ENCODE assay signal across 7 mouse cellular contexts in genomic region chr2:27540515-27540836, GRCm38 (mm10). TPM values are rescaled to one million over a fixed set of nuclear protein-coding genes. Genes with fewer than 3 reads are reported as not detected.
A peak's percentile ranks its signal among the peaks of the same experiment; 100 is the strongest.
DNase-seq lines count a peak whose midpoint lies in the region; ATAC-seq and TF ChIP-seq lines count a peak whose summit lies in the region.

No protein-coding gene starts in this region.

- no peak; the same call in 1 of the 2 replicates for ATAC-seq in forebrain, embryonic 13.5 days
- peak; percentile 10 for ATAC-seq in liver, embryonic 13.5 days (ENCODE audit: low read depth)
- no peak for ATAC-seq in granulocyte monocyte progenitor cell, adult 5-6 weeks (replicated peaks; ENCODE audit: poor library complexity, severe bottlenecking)

- no peak for DNase-seq in testis, postnatal 14 days (ENCODE audit: low spot score)
- DNase-seq in liver, embryonic 13.5 days = no peak
- DNase-seq in ovary, postnatal 36 days (ENCODE audit: low spot score) = no peak
- no peak for DNase-seq in cerebellum, adult 8-10 months

- peaks cover 7% of the 10 kb centered on the region for H3K4me1 ChIP-seq in testis, adult 2 months (ENCODE audit: control insufficient read depth, insufficient read depth, low read length)
- H3K4me1 ChIP-seq in forebrain, embryonic 13.5 days = peaks cover 16% of the 10 kb centered on the region
- H3K4me1 ChIP-seq in liver, embryonic 13.5 days (replicated peaks) = peaks cover 24% of the 10 kb centered on the region

- H3K9ac ChIP-seq in forebrain, embryonic 13.5 days = peak overlapping the region; percentile 66
- peak overlapping the region; percentile 70 for H3K9ac ChIP-seq in liver, embryonic 13.5 days

- H3K4me3 ChIP-seq in testis, adult 2 months (ENCODE audit: control insufficient read depth, low read depth, low read length) = peak overlapping the region; percentile 94
- peak overlapping the region; percentile 41 for H3K4me3 ChIP-seq in forebrain, embryonic 13.5 days
- H3K4me3 ChIP-seq in liver, embryonic 13.5 days (replicated peaks) = peak overlapping the region; percentile 58

- H3K27me3 ChIP-seq in testis, adult 2 months (ENCODE audit: control insufficient read depth, insufficient read depth, low read length) = no peaks in the 10 kb centered on the region
- no peaks in the 10 kb centered on the region for H3K27me3 ChIP-seq in forebrain, embryonic 13.5 days
- no peaks in the 10 kb centered on the region for H3K27me3 ChIP-seq in liver, embryonic 13.5 days

- H3K27ac ChIP-seq in testis, adult 2 months (ENCODE audit: control insufficient read depth, insufficient read depth, low read depth, low read length) = peak overlapping the region; percentile 88
- H3K27ac ChIP-seq in forebrain, embryonic 13.5 days = peak overlapping the region; percentile 89
- H3K27ac ChIP-seq in liver, embryonic 13.5 days = peak overlapping the region; percentile 88

- no peak for TF ChIP-seq POLR2A in testis, adult 2 months (IDR thresholded peaks at IDR 0.05; ENCODE audit: control insufficient read depth, low read depth, low read length)

- H3K4me2 ChIP-seq in forebrain, embryonic 13.5 days = peak overlapping the region; percentile 67
- peak overlapping the region; percentile 76 for H3K4me2 ChIP-seq in liver, embryonic 13.5 days

- H3K9me3 ChIP-seq in forebrain, embryonic 13.5 days (replicated peaks) = no peaks in the 10 kb centered on the region
- no peaks in the 10 kb centered on the region for H3K9me3 ChIP-seq in liver, embryonic 13.5 days (replicated peaks)

- no peak for TF ChIP-seq CTCF in testis, adult 2 months (IDR thresholded peaks at IDR 0.05; ENCODE audit: control insufficient read depth, insufficient read depth, insufficient replicate concordance, low read depth, low read length)

- no peaks in the 10 kb centered on the region for H3K36me3 ChIP-seq in testis, adult 2 months (ENCODE audit: control insufficient read depth, insufficient read depth, low read length)
- peaks cover 15% of the 10 kb centered on the region for H3K36me3 ChIP-seq in forebrain, embryonic 13.5 days (ENCODE audit: poor library complexity, severe bottlenecking)
- H3K36me3 ChIP-seq in liver, embryonic 13.5 days = peaks cover 24% of the 10 kb centered on the region

- 30% methylated on average over 10 of the region's 10 CpGs for WGBS in forebrain, embryonic 13.5 days
- 20% methylated on average over 10 of the region's 10 CpGs for WGBS in liver, embryonic 13.5 days (ENCODE audit: insufficient replicate concordance)

RNA-seq across cellular contexts. Expression of gene Wdr5, which starts 25.5 kb away (rescaled TPM):
- polyA plus RNA-seq in testis, adult 2 months (2012; rRNA removed) = 25.6 and 27.2 TPM in 2 replicates
- 54.0 and 59.1 TPM in 2 replicates for polyA plus RNA-seq in forebrain, embryonic 13.5 days (2015; fragmentation: Nextera tagmentation; extraction: Ambion mirVana)
- polyA plus RNA-seq in liver, embryonic 13.5 days (2015; fragmentation: Nextera tagmentation; extraction: Ambion mirVana) = 32.1 and 35.9 TPM in 2 replicates
- 61.9 and 77.1 TPM in 2 replicates for total RNA-seq in granulocyte monocyte progenitor cell, adult 5-6 weeks (2014; fragmentation: Nextera tagmentation)
- total RNA-seq in granulocyte monocyte progenitor cell, adult 5-6 weeks (2017) = 76.8 and 88.0 TPM in 2 replicates

RNA-seq across cellular contexts. Expression of gene Brd3, which starts 33.0 kb away (rescaled TPM):
- polyA plus RNA-seq in testis, adult 2 months (2012; rRNA removed) = 109 and 119 TPM in 2 replicates
- polyA plus RNA-seq in forebrain, embryonic 13.5 days (2015; fragmentation: Nextera tagmentation; extraction: Ambion mirVana) = 140 and 149 TPM in 2 replicates
- polyA plus RNA-seq in liver, embryonic 13.5 days (2015; fragmentation: Nextera tagmentation; extraction: Ambion mirVana) = 25.0 and 37.2 TPM in 2 replicates
- total RNA-seq in granulocyte monocyte progenitor cell, adult 5-6 weeks (2014; fragmentation: Nextera tagmentation) = 35.9 and 65.0 TPM in 2 replicates
- 25.6 and 26.3 TPM in 2 replicates for total RNA-seq in granulocyte monocyte progenitor cell, adult 5-6 weeks (2017)

Comparison
In these comparisons a context has a peak if more than half of its experiments do, and no peak if none do; other contexts are left out.
1. H3K4me3 ChIP-seq: peak in every context shown above with its lines; median percentile 94 in testis, adult 2 months; 58 in liver, embryonic 13.5 days; 41 in forebrain, embryonic 13.5 days.